Mouse (Mus musculus) limb, embryonic 10.5 days (tissue): Measurements from ENCODE around the gene Vwf. TPM values are rescaled to one million over a fixed set of nuclear protein-coding genes. Genes with fewer than 3 reads are reported as not detected.

ENCODE experiments used
- polyA plus RNA-seq: library from polyadenylated mRNA; unstranded; fragments of >200 nt; fragmentation: Nextera tagmentation; extraction: Ambion mirVana; gene quantifications from 2 replicates; pipeline ENCODE4 v1.2.1, GENCODE M21; 2016

Gene Vwf
- polyA plus RNA-seq, 1 experiment from 2014 or later, result 5.3 TPM

Other genes starting within 250 kb of the Vwf start
- 34.3 and 41.5 TPM in 2 replicates for gene Ltbr, start 232.9 kb upstream of the Vwf start, polyA plus RNA-seq
- gene Scnn1a, start 226.1 kb upstream of the Vwf start, polyA plus RNA-seq, result 1.0 and 1.6 TPM in 2 replicates
- 41.8 and 43.6 TPM in 2 replicates for gene Tnfrsf1a, start 197.4 kb upstream of the Vwf start, polyA plus RNA-seq
- gene Plekhg6, start 166.0 kb upstream of the Vwf start, polyA plus RNA-seq, result 0.26 and 0.33 TPM in 2 replicates
- gene Cd9, start 52.0 kb upstream of the Vwf start, polyA plus RNA-seq, result 22.5 and 33.2 TPM in 2 replicates
- gene Ano2, start 143.6 kb downstream of the Vwf start, polyA plus RNA-seq, result 0.20 and 0.53 TPM in 2 replicates